Mouse (Mus musculus) kidney, embryonic 16.5 days (tissue): Measurements from ENCODE around the gene Lrp6. TPM values are rescaled to one million over a fixed set of nuclear protein-coding genes. Genes with fewer than 3 reads are reported as not detected.

Experiments
- ATAC-seq: fragments of 200-750 bp; cut with Nextera tagmentation; 2 replicates; pipeline ENCODE4 v1.8.0; 2017; ENCODE audit warnings: moderate TSS enrichment; ENCODE audit not compliant: low FRiP score, low TSS enrichment
- H3K27ac ChIP-seq: fragments of 300-500 bp; sonication (generic); 2 replicates; pipeline ENCODE4 v1.5.1; 2014; ENCODE audit warnings: low read length
- H3K27me3 ChIP-seq: fragments of 300-500 bp; sonication (generic); 2 replicates; pipeline ENCODE4 v1.6.1; 2014; ENCODE audit warnings: low read length, control low read depth, mixed read lengths; ENCODE audit not compliant: insufficient read depth
- H3K36me3 ChIP-seq: fragments of 300-500 bp; sonication (generic); 2 replicates; pipeline ENCODE4 v1.6.1; 2014; ENCODE audit warnings: low read length, control low read depth, mixed read lengths; ENCODE audit not compliant: insufficient read depth
- H3K4me1 ChIP-seq: fragments of 300-500 bp; sonication (generic); 2 replicates; pipeline ENCODE4 v1.6.1; 2014; ENCODE audit warnings: low read length, control low read depth, mixed read lengths; ENCODE audit not compliant: insufficient read depth
- H3K4me2 ChIP-seq: fragments of 300-500 bp; sonication (generic); replicated peaks from 2 replicates; pipeline ENCODE4 v1.6.1; 2014; ENCODE audit warnings: low read depth, low read length
- H3K4me3 ChIP-seq: fragments of 300-500 bp; sonication (generic); 2 replicates; pipeline ENCODE4 v1.5.1; 2014; ENCODE audit warnings: mild to moderate bottlenecking, low read length
- H3K9ac ChIP-seq: fragments of 300-500 bp; sonication (generic); replicated peaks from 2 replicates; pipeline ENCODE4 v1.6.1; 2014; ENCODE audit warnings: low read length
- H3K9me3 ChIP-seq: fragments of 300-500 bp; sonication (generic); 2 replicates; pipeline ENCODE4 v1.6.1; 2016; ENCODE audit warnings: low read length, control low read depth
- WGBS: fragments of 180-500 bp; shearing (Covaris S2); extraction: QIAGEN DNeasy Blood & Tissue Kit; methylation state at CpG from one replicate; pipeline ENCODE4 v1.1.7; 2014; 5-methylcytosine and 5-hydroxymethylcytosine counted together
- polyA plus RNA-seq: library from polyadenylated mRNA; unstranded; fragments of >200 nt; fragmentation: Nextera tagmentation; extraction: Ambion mirVana; gene quantifications from 2 replicates; pipeline ENCODE4 v1.2.1, GENCODE M21; 2015

Gene Lrp6
- polyA plus RNA-seq, 1 experiment from 2014 or later, result 37.4 TPM

GRCm38 (mm10) chr6:134436955-134437354 lies 129.8 kb downstream of the Lrp6 start:
- Histone ChIP-seq H3K4me2 (no peak overlapping the region), H3K27me3 (no peaks in the 10 kb centered on the region), H3K9me3 (no peaks in the 10 kb centered on the region), H3K4me1 (peaks cover 15% of the 10 kb centered on the region), H3K27ac (no peak overlapping the region), H3K4me3 (no peak overlapping the region), H3K36me3 (no peaks in the 10 kb centered on the region), H3K9ac (no peak overlapping the region)
- 53% methylated on average over 5 of the region's 5 CpGs for WGBS
- no peak for ATAC-seq

DNA sequence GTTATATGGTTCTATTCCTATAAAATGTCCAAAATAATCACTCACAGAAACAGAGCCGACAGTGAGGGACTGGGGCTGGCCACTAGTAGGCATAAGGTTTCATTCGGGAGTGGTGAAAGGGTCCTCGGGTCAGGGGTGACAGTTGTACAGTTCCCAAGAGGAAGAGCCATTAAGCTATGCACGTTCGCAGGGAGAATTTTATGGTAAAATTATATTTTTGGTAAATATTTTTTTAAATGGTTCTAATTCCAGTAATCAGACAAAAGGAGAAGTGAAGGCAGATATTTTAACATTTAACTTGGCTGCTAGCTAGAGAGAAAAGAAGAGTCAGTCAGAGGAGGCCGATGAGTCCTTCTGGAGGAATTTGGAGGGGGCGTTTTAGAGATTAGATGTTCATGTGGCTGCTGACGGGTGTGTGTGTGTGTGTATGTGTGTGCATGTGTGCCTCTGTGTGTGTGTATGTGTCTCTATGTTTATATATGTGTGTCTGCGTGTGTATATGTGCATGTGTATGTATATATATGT lies 131.8 kb downstream of the Lrp6 start:
- H3K9ac ChIP-seq, result no peak overlapping the region
- H3K4me3 ChIP-seq, result no peak overlapping the region
- no peaks in the 10 kb centered on the region for H3K9me3 ChIP-seq
- 50% methylated on average over 9 of the region's 9 CpGs for WGBS
- no peaks in the 10 kb centered on the region for H3K36me3 ChIP-seq
- no peak for ATAC-seq
- H3K27me3 ChIP-seq, result no peaks in the 10 kb centered on the region
- H3K4me1 ChIP-seq, result peaks cover 12% of the 10 kb centered on the region
- no peak overlapping the region for H3K27ac ChIP-seq
- no peak overlapping the region for H3K4me2 ChIP-seq

DNA sequence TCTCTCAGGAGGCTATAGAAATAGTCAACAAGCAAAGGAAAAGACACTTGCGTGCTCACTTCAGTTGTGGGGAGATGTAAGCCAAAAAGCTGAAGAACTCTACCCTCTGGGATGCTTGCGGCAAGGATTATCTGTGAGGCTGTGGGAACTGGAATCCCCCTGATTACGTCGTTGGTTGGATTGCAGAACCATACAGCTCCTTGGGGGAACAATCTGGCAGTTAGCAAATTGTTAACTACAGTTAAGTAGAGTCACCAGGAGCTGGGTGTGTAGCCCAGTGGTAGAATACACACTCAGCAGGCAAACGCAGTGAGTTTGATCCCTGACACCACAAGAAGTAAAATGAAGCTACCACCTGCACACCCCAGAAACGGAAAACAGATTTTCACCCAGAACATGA lies 132.7 kb downstream of the Lrp6 start:
- no peak overlapping the region for H3K27ac ChIP-seq
- peaks cover 7% of the 10 kb centered on the region for H3K4me1 ChIP-seq
- no peak overlapping the region for H3K4me3 ChIP-seq
- H3K9ac ChIP-seq, result no peak overlapping the region
- H3K4me2 ChIP-seq, result no peak overlapping the region
- no peak for ATAC-seq
- WGBS, result 73% methylated on average over 6 of the region's 6 CpGs
- H3K9me3 ChIP-seq, result no peaks in the 10 kb centered on the region
- no peaks in the 10 kb centered on the region for H3K36me3 ChIP-seq
- no peaks in the 10 kb centered on the region for H3K27me3 ChIP-seq

DNA sequence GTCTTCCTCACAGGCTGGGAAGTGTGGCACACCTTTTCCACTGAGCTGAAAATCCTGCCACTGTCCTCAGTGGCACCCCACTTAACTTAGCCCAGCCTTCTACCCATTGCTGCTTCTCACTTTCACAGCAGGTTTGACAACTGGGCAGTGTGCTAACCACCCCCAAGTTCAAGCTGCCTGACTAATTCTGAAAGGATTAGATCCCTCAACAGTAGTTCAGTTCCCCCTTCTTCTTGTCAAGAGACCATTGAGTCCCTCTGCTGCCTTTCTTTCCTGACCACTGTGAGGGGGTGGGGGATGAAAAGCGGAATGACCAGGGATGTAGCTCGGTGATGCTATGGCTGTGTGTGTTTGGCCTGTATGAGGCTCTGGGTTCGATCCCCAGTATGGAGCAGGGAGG lies 133.5 kb downstream of the Lrp6 start:
- WGBS, result 91% methylated on average over 3 of the region's 3 CpGs
- ATAC-seq, result no peak

GRCm38 (mm10) chr6:134431583-134431982 lies 135.2 kb downstream of the Lrp6 start:
- Histone ChIP-seq H3K27ac (no peak overlapping the region), H3K4me3 (no peak overlapping the region), H3K9me3 (no peaks in the 10 kb centered on the region), H3K4me2 (no peak overlapping the region), H3K4me1 (peaks cover 4% of the 10 kb centered on the region; the same call in 1 of the 2 replicates), H3K36me3 (no peaks in the 10 kb centered on the region), H3K9ac (no peak overlapping the region), H3K27me3 (no peaks in the 10 kb centered on the region)
- 46% methylated on average over 4 of the region's 4 CpGs for WGBS
- no peak for ATAC-seq

More for the DNA sequence above, 133.5 kb downstream of the Lrp6 start:
- Histone ChIP-seq H3K4me3 (no peak overlapping the region), H3K9me3 (no peaks in the 10 kb centered on the region), H3K36me3 (no peaks in the 10 kb centered on the region), H3K4me2 (no peak overlapping the region), H3K9ac (no peak overlapping the region), H3K27ac (no peak overlapping the region), H3K4me1 (peaks cover 4% of the 10 kb centered on the region; the same call in 1 of the 2 replicates), H3K27me3 (no peaks in the 10 kb centered on the region)

GRCm38 (mm10) chr6:134430161-134430799 lies 136.5 kb downstream of the Lrp6 start:
- H3K27ac ChIP-seq, result no peak overlapping the region
- WGBS, result 68% methylated on average over 9 of the region's 9 CpGs

GRCm38 (mm10) chr6:134428455-134428854 lies 138.3 kb downstream of the Lrp6 start:
- WGBS, result 37% methylated on average over 5 of the region's 5 CpGs
- Histone ChIP-seq H3K9me3 (no peaks in the 10 kb centered on the region), H3K4me1 (peaks cover 7% of the 10 kb centered on the region; the same call in 1 of the 2 replicates), H3K4me2 (peak overlapping the region; percentile 5; the same call in 1 of the 2 replicates), H3K36me3 (no peaks in the 10 kb centered on the region), H3K27ac (peak overlapping the region; percentile 40), H3K4me3 (no peak overlapping the region), H3K9ac (no peak overlapping the region), H3K27me3 (no peaks in the 10 kb centered on the region)
- peak; percentile 14; the same call in 1 of the 2 replicates for ATAC-seq

More at GRCm38 (mm10) chr6:134430161-134430799, 136.5 kb downstream of the Lrp6 start:
- no peak overlapping the region for H3K4me3 ChIP-seq
- H3K27me3 ChIP-seq, result no peaks in the 10 kb centered on the region
- H3K9ac ChIP-seq, result no peak overlapping the region
- no peaks in the 10 kb centered on the region for H3K36me3 ChIP-seq
- H3K9me3 ChIP-seq, result no peaks in the 10 kb centered on the region
- H3K4me2 ChIP-seq, result no peak overlapping the region
- H3K4me1 ChIP-seq, result peaks cover 7% of the 10 kb centered on the region; the same call in 1 of the 2 replicates
- no peak for ATAC-seq

DNA sequence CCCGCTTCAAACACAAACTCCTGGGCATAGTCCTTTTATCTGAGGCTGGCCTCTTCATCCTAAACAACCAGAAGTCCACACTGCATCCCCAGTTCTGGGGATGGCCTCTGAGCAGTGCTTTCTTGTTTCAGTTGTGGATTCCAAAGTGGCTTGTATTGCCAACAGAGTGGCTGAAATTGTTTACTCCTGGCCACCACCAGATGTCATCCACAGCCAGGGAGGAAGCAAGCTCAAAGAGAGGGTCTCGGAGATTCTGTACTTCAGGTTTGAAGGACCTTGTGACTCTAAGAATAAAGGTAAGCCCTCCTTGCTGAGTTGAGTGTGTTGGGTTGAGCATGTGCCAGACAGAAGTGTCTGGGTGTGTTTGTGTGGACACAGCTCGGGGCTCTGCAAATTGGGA lies 139.6 kb downstream of the Lrp6 start:
- Histone ChIP-seq H3K27me3 (no peaks in the 10 kb centered on the region), H3K9me3 (no peaks in the 10 kb centered on the region), H3K27ac (no peak overlapping the region), H3K9ac (no peak overlapping the region), H3K4me3 (no peak overlapping the region), H3K4me1 (peaks cover 7% of the 10 kb centered on the region; the same call in 1 of the 2 replicates), H3K4me2 (no peak overlapping the region), H3K36me3 (no peaks in the 10 kb centered on the region)
- no peak for ATAC-seq
- WGBS, result 85% methylated on average over 3 of the region's 3 CpGs

- H3K36me3 ChIP-seq, result no peaks in the 10 kb centered on the region
- H3K4me2 ChIP-seq, result peak overlapping the region; percentile 34
- peak; percentile 73 for ATAC-seq
- 0 out of 2 replicates have a peak overlapping the region, but pooled peaks have one; percentile 5 for H3K27ac ChIP-seq
- no peaks in the 10 kb centered on the region for H3K27me3 ChIP-seq
- no peaks in the 10 kb centered on the region for H3K9me3 ChIP-seq
- WGBS, result 19% methylated on average over 11 of the region's 11 CpGs
- peaks cover 7% of the 10 kb centered on the region; the same call in 1 of the 2 replicates for H3K4me1 ChIP-seq
- H3K9ac ChIP-seq, result 0 out of 2 replicates have a peak overlapping the region, but pooled peaks have one; percentile 14
- H3K4me3 ChIP-seq, result no peak overlapping the region
Observed at GRCm38 (mm10) chr6:134425216-134425717, 141.5 kb downstream of the Lrp6 start.

- no peak overlapping the region for H3K4me3 ChIP-seq
- no peaks in the 10 kb centered on the region for H3K9me3 ChIP-seq
- no peaks in the 10 kb centered on the region for H3K27me3 ChIP-seq
- ATAC-seq, result no peak
- H3K4me2 ChIP-seq, result no peak overlapping the region
- no peak overlapping the region for H3K9ac ChIP-seq
- H3K36me3 ChIP-seq, result no peaks in the 10 kb centered on the region
- H3K4me1 ChIP-seq, result 0 out of 2 replicates have a peak, but pooled peaks cover 3% of the 10 kb centered on the region
- whole genome bisulfite sequencing, result 93% methylated on average over 6 of the region's 6 CpGs
- no peak overlapping the region for H3K27ac ChIP-seq
Observed at GRCm38 (mm10) chr6:134421921-134422320, 144.8 kb downstream of the Lrp6 start.
